Mouse (Mus musculus) R1 (cell line): ENCODE results near the gene Vcp.

ENCODE experiments used
- DNase-seq: peaks from one replicate; pipeline ENCODE4 v3.0.0-alpha.2; 2018; ENCODE audit warnings: low read depth, low spot score

Vcp gene

GRCm38 (mm10) chr4:42945445-42945844, 54.9 kb downstream of the Vcp start:
- no peak for DNase-seq

DNA sequence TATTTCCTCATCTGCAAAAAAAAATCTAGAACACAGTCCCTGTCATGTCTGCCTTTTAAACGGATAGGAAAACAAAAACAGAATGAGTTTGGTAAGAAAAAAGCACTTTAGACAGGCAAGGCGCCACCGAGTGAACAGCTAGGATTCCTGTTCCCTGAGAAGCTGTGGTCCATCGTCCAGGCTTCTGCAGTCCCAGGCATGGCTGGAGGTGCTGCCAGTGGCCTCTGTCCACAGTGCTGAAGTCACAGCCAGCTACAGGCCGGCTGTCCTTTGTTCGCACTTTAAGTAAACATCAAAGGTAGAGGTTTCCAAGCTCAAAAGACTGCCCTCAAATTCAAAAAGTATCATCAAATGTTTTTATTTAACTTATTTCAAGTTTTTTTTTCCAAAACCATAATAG, 55.3 kb downstream of the Vcp start:
- peak; percentile 44 for DNase-seq

- no peak for DNase-seq
These were observed 56.1 kb downstream of the Vcp start for GRCm38 (mm10) chr4:42944185-42944584.

GRCm38 (mm10) chr4:42943341-42943740, 57.0 kb downstream of the Vcp start:
- DNase-seq = no peak

DNA sequence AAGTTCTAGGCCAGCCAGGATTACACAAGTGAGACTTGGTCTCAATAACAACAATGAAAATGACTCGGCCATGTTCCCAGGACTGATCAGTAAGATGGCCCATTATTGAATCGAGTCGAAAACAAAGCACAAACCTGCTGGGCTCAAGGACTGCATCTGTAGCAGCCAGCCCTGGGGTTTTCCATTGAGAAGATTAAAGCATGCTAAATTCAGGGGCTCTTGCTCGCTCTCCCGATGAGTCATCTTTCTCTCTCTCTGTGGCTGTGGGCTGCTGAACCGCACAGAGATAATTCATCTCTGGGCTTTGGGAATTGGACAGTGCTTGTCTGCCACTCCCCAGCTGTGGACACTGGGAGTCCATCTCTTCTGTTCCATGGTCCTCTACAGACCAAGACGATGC, 58.9 kb downstream of the Vcp start:
- DNase-seq = no peak

DNA sequence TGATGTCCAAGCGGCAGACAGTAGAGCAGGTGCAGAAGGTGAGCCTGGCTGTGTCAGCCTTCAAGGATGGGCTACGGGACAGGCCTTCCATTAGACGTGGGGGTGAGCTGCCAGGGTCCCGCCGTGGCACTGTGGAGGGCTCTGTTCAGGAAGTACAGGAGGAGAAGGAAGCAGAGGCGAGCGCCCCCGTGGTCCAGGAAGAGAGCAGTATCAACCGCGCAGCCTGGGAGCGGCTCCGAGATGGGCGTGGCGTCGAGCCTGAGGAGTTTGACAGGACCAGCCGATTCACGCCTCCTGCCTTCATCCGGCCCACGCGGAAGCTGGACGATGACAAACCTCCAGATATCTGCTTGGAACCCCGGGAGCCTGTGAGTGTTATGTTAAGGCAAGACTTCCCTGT, 66.7 kb downstream of the Vcp start:
- DNase-seq = peak; percentile 75

- no peak for DNase-seq
These were observed 67.9 kb downstream of the Vcp start for GRCm38 (mm10) chr4:42932229-42932969.
